Mouse (Mus musculus) G1E (cell line): ENCODE measurements around the gene Nsun3. TPM values are rescaled to one million over a fixed set of nuclear protein-coding genes. Genes with fewer than 3 reads are reported as not detected.
"Not testable (repeated sequence)": the region's sequence is repeated elsewhere in the genome, so short reads cannot be mapped to it uniquely, and the experiment has no call there.

Source experiments
- ATAC-seq: 2 replicates; pipeline ENCODE4 v1.8.0; 2016; ENCODE audit warnings: mild to moderate bottlenecking; ENCODE audit not compliant: insufficient number of reproducible peaks, poor library complexity, low FRiP score, severe bottlenecking; ENCODE audit errors: extremely low read depth
- DNase-seq: peaks from one replicate; pipeline ENCODE4 v3.0.0; 2012; ENCODE audit warnings: low spot score
- H3K27me3 ChIP-seq: 2 replicates; pipeline ENCODE4 v1.6.1; 2012; ENCODE audit warnings: mild to moderate bottlenecking, low read length, inconsistent platforms; ENCODE audit not compliant: insufficient read depth
- H3K36me3 ChIP-seq: replicated peaks from 2 replicates; pipeline ENCODE3; 2012; ENCODE audit warnings: mild to moderate bottlenecking, inconsistent platforms
- H3K4me1 ChIP-seq: 2 replicates; pipeline ENCODE4 v1.6.1; 2012; ENCODE audit warnings: low read depth, low read length, inconsistent platforms, mixed read lengths; ENCODE audit not compliant: insufficient read depth
- H3K4me3 ChIP-seq: 2 replicates; pipeline ENCODE4 v1.5.1; 2012; ENCODE audit warnings: low read depth, mild to moderate bottlenecking, inconsistent platforms, low read length, moderate library complexity, mixed read lengths
- H3K9me3 ChIP-seq: replicated peaks from 2 replicates; pipeline ENCODE4 v1.6.1; 2012; ENCODE audit warnings: inconsistent platforms
- CTCF ChIP-seq: IDR thresholded peaks from 2 replicates; pipeline ENCODE4 v1.5.1; 2012; ENCODE audit warnings: low read depth, low read length, inconsistent platforms, mixed read lengths
- GATA1 ChIP-seq: IDR thresholded peaks from 2 replicates; pipeline ENCODE4 v1.6.1; 2012; ENCODE audit warnings: borderline replicate concordance, low read length, inconsistent platforms, mixed read lengths
- GATA2 ChIP-seq: IDR thresholded peaks from 2 replicates; pipeline ENCODE4 v1.6.1; 2012; ENCODE audit warnings: low read depth, low read length, inconsistent platforms, borderline replicate concordance
- POLR2AphosphoS5 ChIP-seq: IDR thresholded peaks from 2 replicates; pipeline ENCODE4 v1.6.1; 2012; ENCODE audit warnings: low read depth, low read length, inconsistent platforms; ENCODE audit not compliant: insufficient replicate concordance
- TAL1 ChIP-seq: conservative IDR thresholded peaks from 2 replicates; pipeline ENCODE4 v1.6.1; 2012; ENCODE audit warnings: low read depth, low read length, inconsistent platforms, mixed read lengths
- polyA plus RNA-seq: library from polyadenylated mRNA; stranded (reverse); fragments of >175 nt; gene quantifications from 2 replicates; pipeline ENCODE4 v1.2.3, GENCODE M21; 2012
- total RNA-seq, 2 experiments: library from RNA; stranded (forward) in 1 of 2; stranded (reverse) in 1 of 2; fragments of 200-1000 nt in 1 of 2; fragments of >200 nt in 1 of 2; fragmentation: Nextera tagmentation in 1 of 2; gene quantifications; 2 replicates each; pipeline ENCODE4 v1.2.3; 2014 to 2017

Nsun3 gene
- total and polyA plus RNA-seq, 3 experiments = 2.0 to 112 (median 22.9) TPM

- Histone ChIP-seq H3K4me3 (no peak overlapping the region), H3K36me3 (peaks cover 18% of the 10 kb centered on the region), H3K9me3 (no peaks in the 10 kb centered on the region), H3K27me3 (no peaks in the 10 kb centered on the region), H3K4me1 (no peaks in the 10 kb centered on the region)
- TF ChIP-seq POLR2AphosphoS5 = no peak
- no peak for TF ChIP-seq TAL1
- DNase-seq (no peak), ATAC-seq (no peak)
Observed at GRCm38 (mm10) chr16:62729846-62730245, 56.8 kb downstream of the Nsun3 start.

GRCm38 (mm10) chr16:62718255-62718654 is 68.4 kb downstream of the Nsun3 start:
- ATAC-seq, H3K4me3 ChIP-seq, H3K9me3 ChIP-seq, H3K4me1 ChIP-seq, H3K27me3 ChIP-seq, DNase-seq, H3K36me3 ChIP-seq: not testable (repeated sequence)

- no peak for DNase-seq
- Histone ChIP-seq H3K4me3 (no peak overlapping the region), H3K36me3 (no peaks in the 10 kb centered on the region), H3K9me3 (no peaks in the 10 kb centered on the region), H3K4me1 (no peaks in the 10 kb centered on the region), H3K27me3 (no peaks in the 10 kb centered on the region)
- no peak for TF ChIP-seq GATA1
- no peak for TF ChIP-seq GATA2
- no peak for TF ChIP-seq POLR2AphosphoS5
- no peak for TF ChIP-seq TAL1
- TF ChIP-seq CTCF = no peak
- ATAC-seq = no peak
Observed at GRCm38 (mm10) chr16:62690436-62690835, 96.2 kb downstream of the Nsun3 start.

GRCm38 (mm10) chr16:62686073-62686472 is 100.5 kb downstream of the Nsun3 start:
- Histone ChIP-seq H3K27me3 (no peaks in the 10 kb centered on the region), H3K9me3 (no peaks in the 10 kb centered on the region), H3K36me3 (no peaks in the 10 kb centered on the region), H3K4me1 (no peaks in the 10 kb centered on the region; the same call in 1 of the 2 replicates), H3K4me3 (no peak overlapping the region)
- TF ChIP-seq CTCF = no peak
- DNase-seq = no peak
- ATAC-seq = no peak

- Histone ChIP-seq H3K4me1 (no peaks in the 10 kb centered on the region; the same call in 1 of the 2 replicates), H3K27me3 (no peaks in the 10 kb centered on the region), H3K4me3 (no peak overlapping the region), H3K9me3 (no peaks in the 10 kb centered on the region), H3K36me3 (no peaks in the 10 kb centered on the region)
- ATAC-seq (no peak), DNase-seq (no peak)
- no peak for TF ChIP-seq GATA1
- no peak for TF ChIP-seq GATA2
- TF ChIP-seq CTCF = no peak
- no peak for TF ChIP-seq TAL1
- no peak for TF ChIP-seq POLR2AphosphoS5
Observed at GRCm38 (mm10) chr16:62685494-62685893, 101.1 kb downstream of the Nsun3 start.

Other genes with a start within 250 kb of the Nsun3 start
- gene Stx19, start 27.9 kb upstream of the Nsun3 start, total RNA-seq (2014; fragmentation: Nextera tagmentation) = not detected in 2 replicates
- gene Stx19, start 27.9 kb upstream of the Nsun3 start, total RNA-seq (2017) = 0.06 and 0.11 TPM in 2 replicates
- gene Stx19, start 27.9 kb upstream of the Nsun3 start, polyA plus RNA-seq = not detected in 2 replicates
- gene Arl13b, start 60.2 kb upstream of the Nsun3 start, total RNA-seq (2014; fragmentation: Nextera tagmentation) = 21.5 and 29.4 TPM in 2 replicates
- 12.3 and 15.6 TPM in 2 replicates for gene Arl13b, start 60.2 kb upstream of the Nsun3 start, total RNA-seq (2017)
- 2.7 and 3.0 TPM in 2 replicates for gene Arl13b, start 60.2 kb upstream of the Nsun3 start, polyA plus RNA-seq
- gene Pros1, start 67.5 kb upstream of the Nsun3 start, total RNA-seq (2014; fragmentation: Nextera tagmentation) = 13.8 and 16.9 TPM in 2 replicates
- gene Pros1, start 67.5 kb upstream of the Nsun3 start, total RNA-seq (2017) = 42.3 and 46.3 TPM in 2 replicates
- gene Pros1, start 67.5 kb upstream of the Nsun3 start, polyA plus RNA-seq = 2.0 TPM in 2 replicates